Mouse (Mus musculus) midbrain, embryonic 14.5 days (tissue): ENCODE results near the gene Hipk4. TPM values are rescaled to one million over a fixed set of nuclear protein-coding genes. Genes with fewer than 3 reads are reported as not detected.

ENCODE experiments used
- ATAC-seq: fragments of 200-750 bp; cut with Nextera tagmentation; 2 replicates; pipeline ENCODE4 v1.8.0; 2017; ENCODE audit warnings: moderate number of reproducible peaks, moderate library complexity; ENCODE audit not compliant: low FRiP score, low TSS enrichment
- DNase-seq: peaks from one replicate; pipeline ENCODE4 v3.0.0-alpha.2; 2015
- H3K27ac ChIP-seq: fragments of 300-500 bp; sonication (generic); replicated peaks from 2 replicates; pipeline ENCODE4 v1.5.1; 2014; ENCODE audit warnings: mild to moderate bottlenecking, low read depth, low read length, moderate library complexity
- H3K27me3 ChIP-seq: fragments of 300-500 bp; sonication (generic); 2 replicates; pipeline ENCODE4 v1.6.1; 2014; ENCODE audit warnings: low read length, control low read depth, mixed read lengths; ENCODE audit not compliant: control insufficient read depth, insufficient read depth
- H3K36me3 ChIP-seq: fragments of 300-500 bp; sonication (generic); 2 replicates; pipeline ENCODE4 v1.6.1; 2014; ENCODE audit warnings: low read length, control low read depth; ENCODE audit not compliant: control insufficient read depth, insufficient read depth
- H3K4me1 ChIP-seq: fragments of 300-500 bp; sonication (generic); 2 replicates; pipeline ENCODE4 v1.6.1; 2014; ENCODE audit warnings: mild to moderate bottlenecking, antibody characterized with exemption, low read length, control low read depth; ENCODE audit not compliant: control insufficient read depth, insufficient read depth
- H3K4me2 ChIP-seq: fragments of 300-500 bp; sonication (generic); 2 replicates; pipeline ENCODE4 v1.6.1; 2014; ENCODE audit warnings: mild to moderate bottlenecking, low read length, moderate library complexity
- H3K4me3 ChIP-seq: fragments of 300-500 bp; sonication (generic); replicated peaks from 2 replicates; pipeline ENCODE4 v1.5.1; 2014; ENCODE audit warnings: low read depth, low read length
- H3K9ac ChIP-seq: fragments of 300-500 bp; sonication (generic); replicated peaks from 2 replicates; pipeline ENCODE4 v1.6.1; 2014; ENCODE audit warnings: mild to moderate bottlenecking, low read length, moderate library complexity
- H3K9me3 ChIP-seq: fragments of 300-500 bp; sonication (generic); 2 replicates; pipeline ENCODE4 v1.6.1; 2016; ENCODE audit warnings: low read length, control low read depth, mixed read lengths; ENCODE audit not compliant: control insufficient read depth
- WGBS: fragments of 180-500 bp; shearing (Covaris S2); extraction: QIAGEN DNeasy Blood & Tissue Kit; methylation state at CpG from one replicate; pipeline ENCODE4 v1.1.7; 2014; 5-methylcytosine and 5-hydroxymethylcytosine counted together
- polyA plus RNA-seq: library from polyadenylated mRNA; unstranded; fragments of >200 nt; fragmentation: Nextera tagmentation; extraction: Ambion mirVana; gene quantifications from 2 replicates; pipeline ENCODE4 v1.2.1, GENCODE M21; 2014

Hipk4 gene
- polyA plus RNA-seq, 1 experiment from 2014 or later, result 0.43 TPM

GRCm38 (mm10) chr7:27540521-27540920 lies 17.5 kb downstream of the Hipk4 start:
- Histone ChIP-seq H3K27ac (no peak overlapping the region), H3K9me3 (no peaks in the 10 kb centered on the region), H3K4me3 (no peak overlapping the region), H3K4me2 (no peak overlapping the region), H3K27me3 (no peaks in the 10 kb centered on the region), H3K9ac (no peak overlapping the region), H3K4me1 (peaks cover 14% of the 10 kb centered on the region), H3K36me3 (peaks cover 50% of the 10 kb centered on the region)
- DNase-seq, result no peak
- WGBS, result 82% methylated on average over 2 of the region's 2 CpGs
- no peak for ATAC-seq

GRCm38 (mm10) chr7:27540935-27541334 lies 17.9 kb downstream of the Hipk4 start:
- ATAC-seq, result no peak
- H3K4me1 ChIP-seq, result peaks cover 14% of the 10 kb centered on the region
- H3K36me3 ChIP-seq, result peaks cover 45% of the 10 kb centered on the region
- H3K4me2 ChIP-seq, result peak overlapping the region; percentile 85
- 90% methylated on average over 6 of the region's 6 CpGs for WGBS
- no peak for DNase-seq
- H3K4me3 ChIP-seq, result no peak overlapping the region
- H3K27me3 ChIP-seq, result no peaks in the 10 kb centered on the region
- no peak overlapping the region for H3K27ac ChIP-seq
- H3K9me3 ChIP-seq, result no peaks in the 10 kb centered on the region
- H3K9ac ChIP-seq, result no peak overlapping the region

GRCm38 (mm10) chr7:27541431-27541830 lies 18.4 kb downstream of the Hipk4 start:
- peak overlapping the region; percentile 61 for H3K4me3 ChIP-seq
- ATAC-seq, result 0 out of 2 replicates have a peak, but pooled peaks have one; percentile 21
- peaks cover 40% of the 10 kb centered on the region for H3K36me3 ChIP-seq
- no peaks in the 10 kb centered on the region for H3K9me3 ChIP-seq
- H3K9ac ChIP-seq, result peak overlapping the region; percentile 73; the same call in 1 of the 2 replicates
- peak; percentile 69 for DNase-seq
- no peaks in the 10 kb centered on the region for H3K27me3 ChIP-seq
- H3K4me2 ChIP-seq, result peak overlapping the region; percentile 85
- 64% methylated on average over 16 of the region's 16 CpGs for WGBS
- H3K4me1 ChIP-seq, result peaks cover 14% of the 10 kb centered on the region
- H3K27ac ChIP-seq, result 0 out of 2 replicates have a peak overlapping the region, but pooled peaks have one; percentile 26

- peaks cover 14% of the 10 kb centered on the region for H3K4me1 ChIP-seq
- peak overlapping the region; percentile 73 for H3K9ac ChIP-seq
- no peak for DNase-seq
- H3K27me3 ChIP-seq, result no peaks in the 10 kb centered on the region
- no peaks in the 10 kb centered on the region for H3K9me3 ChIP-seq
- H3K4me2 ChIP-seq, result peak overlapping the region; percentile 85
- H3K4me3 ChIP-seq, result peak overlapping the region; percentile 61
- no peak for ATAC-seq
- peaks cover 36% of the 10 kb centered on the region for H3K36me3 ChIP-seq
- 0 out of 2 replicates have a peak overlapping the region, but pooled peaks have one; percentile 26 for H3K27ac ChIP-seq
- WGBS, result 69% methylated on average over 5 of the region's 5 CpGs
Observed at GRCm38 (mm10) chr7:27541922-27542321, 18.9 kb downstream of the Hipk4 start.

- ATAC-seq (peak; percentile 92), DNase-seq (peak; percentile 93)
- Histone ChIP-seq H3K36me3 (peaks cover 30% of the 10 kb centered on the region), H3K9me3 (no peaks in the 10 kb centered on the region), H3K27ac (peak overlapping the region; percentile 37; the same call in 1 of the 2 replicates), H3K27me3 (no peaks in the 10 kb centered on the region), H3K4me2 (peak overlapping the region; percentile 85), H3K9ac (peak overlapping the region; percentile 73), H3K4me1 (peaks cover 14% of the 10 kb centered on the region), H3K4me3 (peak overlapping the region; percentile 61)
- WGBS, result 3% methylated on average over 30 of the region's 30 CpGs
Observed at GRCm38 (mm10) chr7:27542392-27543033, 19.4 kb downstream of the Hipk4 start.

GRCm38 (mm10) chr7:27543065-27543464 lies 20.0 kb downstream of the Hipk4 start:
- no peak overlapping the region for H3K27ac ChIP-seq
- H3K27me3 ChIP-seq, result no peaks in the 10 kb centered on the region
- H3K4me3 ChIP-seq, result peak overlapping the region; percentile 61
- H3K4me1 ChIP-seq, result peaks cover 14% of the 10 kb centered on the region
- ATAC-seq (no peak), DNase-seq (peak; percentile 17)
- peaks cover 24% of the 10 kb centered on the region for H3K36me3 ChIP-seq
- H3K4me2 ChIP-seq, result peak overlapping the region; percentile 85
- H3K9ac ChIP-seq, result peak overlapping the region; percentile 73; the same call in 1 of the 2 replicates
- H3K9me3 ChIP-seq, result no peaks in the 10 kb centered on the region
- WGBS, result 54% methylated on average over 6 of the region's 6 CpGs

GRCm38 (mm10) chr7:27543851-27544250 lies 20.8 kb downstream of the Hipk4 start:
- H3K27me3 ChIP-seq, result no peaks in the 10 kb centered on the region
- peaks cover 20% of the 10 kb centered on the region for H3K36me3 ChIP-seq
- 91% methylated on average over 4 of the region's 4 CpGs for WGBS

GRCm38 (mm10) chr7:27544675-27545370 lies 21.8 kb downstream of the Hipk4 start:
- no peak overlapping the region for H3K4me3 ChIP-seq
- H3K27me3 ChIP-seq, result no peaks in the 10 kb centered on the region
- peaks cover 12% of the 10 kb centered on the region; the same call in 1 of the 2 replicates for H3K36me3 ChIP-seq
- H3K4me1 ChIP-seq, result peaks cover 14% of the 10 kb centered on the region
- no peak for DNase-seq
- no peak overlapping the region for H3K4me2 ChIP-seq
- no peak overlapping the region for H3K27ac ChIP-seq
- H3K9ac ChIP-seq, result no peak overlapping the region
- no peak for ATAC-seq
- 90% methylated on average over 12 of the region's 12 CpGs for WGBS
- no peaks in the 10 kb centered on the region for H3K9me3 ChIP-seq

More at GRCm38 (mm10) chr7:27543851-27544250, 20.8 kb downstream of the Hipk4 start:
- Histone ChIP-seq H3K9ac (no peak overlapping the region), H3K4me2 (no peak overlapping the region), H3K9me3 (no peaks in the 10 kb centered on the region), H3K4me3 (no peak overlapping the region), H3K27ac (no peak overlapping the region), H3K4me1 (peaks cover 14% of the 10 kb centered on the region)
- ATAC-seq, result no peak
- no peak for DNase-seq
